Mouse (Mus musculus): ENCODE results near the gene Ttc21b.

GRCm38 (mm10) chr2:66144770-66145169 lies 111.6 kb downstream of the Ttc21b start:
- no peak for TF ChIP-seq POLR2A (IDR thresholded peaks at IDR 0.05; ENCODE audit: control insufficient read depth, low read depth, low read length)
- no peak for TF ChIP-seq CTCF (IDR thresholded peaks at IDR 0.05; ENCODE audit: control insufficient read depth, insufficient read depth, insufficient replicate concordance, low read depth, low read length)
